14 mouse cellular contexts compared by ENCODE assay signal in genomic region chr8:122845662-122846061, GRCm38 (mm10). TPM values are rescaled to one million over a fixed set of nuclear protein-coding genes. Genes with fewer than 3 reads are reported as not detected.
DNase-seq lines count a peak whose midpoint lies in the region; ATAC-seq and TF ChIP-seq lines count a peak whose summit lies in the region.
"Had no signal": no experiment of that assay in that cellular context is flagged by ENCODE, and none has a peak within 500 bp of the region (broad histone marks: within the 10 kb centered on the region; RNA-seq: fewer than 3 reads in every experiment).

No protein-coding gene starts in this region.

- TF ChIP-seq POLR2A in lung, adult 2 months (IDR thresholded peaks at IDR 0.05; ENCODE audit: borderline replicate concordance, extremely low read depth, low read depth, low read length), result no peak

- no peak for TF ChIP-seq CTCF in lung, adult 2 months (IDR thresholded peaks at IDR 0.05; ENCODE audit: insufficient read depth, low read length)

- peak; percentile 73 for DNase-seq in heart, postnatal 4 days
- no peak for DNase-seq in heart, adult 9 months (ENCODE audit: low spot score in 2 of 2)
- peak; percentile 54 for DNase-seq in lung, postnatal 10 days
- DNase-seq in lung, adult 2 months, result no peak
- peak; percentile 26 for DNase-seq in adrenal gland, postnatal 25 days
- DNase-seq in thymus, postnatal 0 days (ENCODE audit: low spot score), result no peak
- DNase-seq: right cerebral cortex, postnatal 14 days had no signal

- H3K4me3 ChIP-seq in lung, adult 2 months (replicated peaks; ENCODE audit: extremely low read depth, low read depth, low read length), result no peak overlapping the region
- H3K4me3 ChIP-seq: erythroblast, embryonic 14.5 days; hindbrain, embryonic 15.5 days; neural tube, embryonic 12.5 days; stomach, embryonic 15.5 days had no signal

- peak; percentile 82 for ATAC-seq in megakaryocyte-erythroid progenitor cell, adult 5-6 weeks (replicated peaks; ENCODE audit: low FRiP score, low TSS enrichment, poor library complexity, severe bottlenecking)

- H3K4me1 ChIP-seq in lung, adult 2 months (ENCODE audit: control insufficient read depth, insufficient read depth, low read length), result no peaks in the 10 kb centered on the region
- H3K4me1 ChIP-seq: neural tube, embryonic 12.5 days had no signal

- 54% methylated on average over 4 of the region's 4 CpGs for WGBS in lung, adult 2 months

RNA-seq across cellular contexts. Expression of gene Cdh15, which starts 2.1 kb away (rescaled TPM):
- total RNA-seq in heart, postnatal 4 days (2021), result under 1 TPM in 1 of 2 experiments, not detected in 1; 0.16 TPM
- polyA plus RNA-seq in lung, adult 2 months (2012; rRNA removed), result 0.03 and 0.37 TPM in 2 replicates
- total RNA-seq in adrenal gland, postnatal 25 days (2021), result 0.55 TPM in 1 of 2 replicates, not detected in the other
- total RNA-seq in megakaryocyte-erythroid progenitor cell, adult 5-6 weeks (2014; fragmentation: Nextera tagmentation), result not detected in 2 replicates
- total RNA-seq in megakaryocyte-erythroid progenitor cell, adult 5-6 weeks (2017), result not detected in 2 replicates
- polyA plus RNA-seq in thymus, postnatal 0 days (2015; fragmentation: Nextera tagmentation; extraction: Ambion mirVana), result 0.21 and 0.36 TPM in 2 replicates
- total RNA-seq: common myeloid progenitor, adult 5-6 weeks had no signal
- polyA plus RNA-seq: erythroblast, embryonic 14.5 days; liver, embryonic 14.5 days had no signal

Comparison
In these comparisons a context has a peak if more than half of its experiments do, and no peak if none do; other contexts are left out.
1. DNase-seq: peak in heart, postnatal 4 days (single experiment), lung, postnatal 10 days (single experiment) and adrenal gland, postnatal 25 days (single experiment); none in heart, adult 9 months (0 of 2), lung, adult 2 months (single experiment) and thymus, postnatal 0 days (single experiment).